ENCODE assay signal across 27 mouse cellular contexts in genomic region chr19:32332779-32333460, GRCm38 (mm10). TPM values are rescaled to one million over a fixed set of nuclear protein-coding genes. Genes with fewer than 3 reads are reported as not detected.
DNase-seq lines count a peak whose midpoint lies in the region; ATAC-seq and TF ChIP-seq lines count a peak whose summit lies in the region.
"Had no signal": no experiment of that assay in that cellular context is flagged by ENCODE, and none has a peak within 500 bp of the region (broad histone marks: within the 10 kb centered on the region; RNA-seq: fewer than 3 reads in every experiment).

No protein-coding gene starts in this region.

- H3K36me3 ChIP-seq in hindbrain, postnatal 0 days (ENCODE audit: insufficient read depth, low read length): no peaks in the 10 kb centered on the region
- no peaks in the 10 kb centered on the region for H3K36me3 ChIP-seq in hindbrain, embryonic 14.5 days (replicated peaks; ENCODE audit: control insufficient read depth, insufficient read depth)
- H3K36me3 ChIP-seq: embryonic facial prominence, embryonic 10.5 days; embryonic facial prominence, embryonic 15.5 days; forebrain, embryonic 12.5 days; heart, embryonic 15.5 days; hindbrain, embryonic 12.5 days; limb, embryonic 10.5 days; limb, embryonic 15.5 days; liver, embryonic 13.5 days; midbrain, embryonic 13.5 days; neural tube, embryonic 13.5 days had no signal

- 62% methylated on average over 17 of the region's 17 CpGs for WGBS in hindbrain, postnatal 0 days
- WGBS in hindbrain, embryonic 14.5 days: 87% methylated on average over 17 of the region's 17 CpGs

- 0 out of 2 replicates have a peak, but pooled peaks have one; percentile 29 for ATAC-seq in hindbrain, postnatal 0 days
- ATAC-seq in hindbrain, embryonic 14.5 days (ENCODE audit: low FRiP score): no peak
- no peak for ATAC-seq in CD4-positive, CD25-positive, alpha-beta regulatory T cell, adult 4 months
- ATAC-seq: activated CD4-positive, CD25-positive, alpha-beta regulatory T cell, adult 4 months; forebrain, postnatal 0 days; lung, postnatal 0 days; midbrain, embryonic 13.5 days had no signal

- H3K27ac ChIP-seq in hindbrain, postnatal 0 days: no peak overlapping the region
- H3K27ac ChIP-seq in hindbrain, embryonic 14.5 days: no peak overlapping the region
- H3K27ac ChIP-seq: embryonic facial prominence, embryonic 10.5 days; embryonic facial prominence, embryonic 15.5 days; forebrain, embryonic 12.5 days; heart, embryonic 15.5 days; hindbrain, embryonic 12.5 days; limb, embryonic 10.5 days; limb, embryonic 15.5 days; liver, embryonic 13.5 days; midbrain, embryonic 13.5 days; neural tube, embryonic 13.5 days had no signal

- no peak overlapping the region for H3K4me3 ChIP-seq in hindbrain, postnatal 0 days (ENCODE audit: low read length)
- H3K4me3 ChIP-seq in hindbrain, embryonic 14.5 days (replicated peaks; ENCODE audit: low read length): no peak overlapping the region
- H3K4me3 ChIP-seq: embryonic facial prominence, embryonic 10.5 days; embryonic facial prominence, embryonic 15.5 days; forebrain, embryonic 12.5 days; heart, embryonic 15.5 days; hindbrain, embryonic 12.5 days; limb, embryonic 10.5 days; limb, embryonic 15.5 days; liver, embryonic 13.5 days; midbrain, embryonic 13.5 days; neural tube, embryonic 13.5 days had no signal

- no peaks in the 10 kb centered on the region for H3K27me3 ChIP-seq in hindbrain, postnatal 0 days (ENCODE audit: insufficient read depth, low read length)
- no peaks in the 10 kb centered on the region for H3K27me3 ChIP-seq in hindbrain, embryonic 14.5 days (ENCODE audit: control insufficient read depth, insufficient read depth, low read length)
- H3K27me3 ChIP-seq: embryonic facial prominence, embryonic 15.5 days; forebrain, embryonic 12.5 days; heart, embryonic 15.5 days; hindbrain, embryonic 12.5 days; limb, embryonic 15.5 days; liver, embryonic 13.5 days; megakaryocyte, embryonic 14.5 days; midbrain, embryonic 13.5 days; neural tube, embryonic 13.5 days had no signal

- H3K4me1 ChIP-seq in hindbrain, postnatal 0 days (ENCODE audit: insufficient read depth, low read length): no peaks in the 10 kb centered on the region
- no peaks in the 10 kb centered on the region for H3K4me1 ChIP-seq in hindbrain, embryonic 14.5 days (replicated peaks; ENCODE audit: control insufficient read depth, insufficient read depth, low read length)
- H3K4me1 ChIP-seq: hindbrain, embryonic 12.5 days; midbrain, embryonic 13.5 days had no signal

- no peak overlapping the region for H3K9ac ChIP-seq in hindbrain, postnatal 0 days (replicated peaks; ENCODE audit: low read length)
- no peak overlapping the region for H3K9ac ChIP-seq in hindbrain, embryonic 14.5 days
- H3K9ac ChIP-seq: embryonic facial prominence, embryonic 15.5 days; forebrain, embryonic 12.5 days; forebrain, postnatal 0 days; heart, embryonic 15.5 days; hindbrain, embryonic 12.5 days; limb, embryonic 15.5 days; liver, embryonic 13.5 days; midbrain, embryonic 13.5 days; neural tube, embryonic 13.5 days had no signal

- H3K4me2 ChIP-seq in hindbrain, postnatal 0 days (ENCODE audit: low read depth, low read length): peak overlapping the region; percentile 29; the same call in 1 of the 2 replicates
- H3K4me2 ChIP-seq in hindbrain, embryonic 14.5 days (replicated peaks): no peak overlapping the region
- H3K4me2 ChIP-seq: embryonic facial prominence, embryonic 15.5 days; forebrain, embryonic 12.5 days; heart, embryonic 15.5 days; hindbrain, embryonic 12.5 days; limb, embryonic 15.5 days; liver, embryonic 13.5 days; midbrain, embryonic 13.5 days; neural tube, embryonic 13.5 days had no signal

- DNase-seq in hindbrain, postnatal 0 days (ENCODE audit: low spot score): no peak
- no peak for DNase-seq in hindbrain, embryonic 14.5 days (ENCODE audit: low spot score)
- peak; percentile 51 for DNase-seq in cerebellum, adult 11 months
- DNase-seq in cerebellum, adult 9-10 months: peak; percentile 80
- no peak for DNase-seq in adrenal gland, postnatal 14 days
- DNase-seq in spleen, postnatal 14 days (ENCODE audit: low spot score in 2 of 2): no peak
- DNase-seq: adrenal gland, adult 8-10 months; forebrain, postnatal 0 days; gastrocnemius, postnatal 14 days; kidney, adult 18-20 months; kidney, postnatal 36 days; liver, embryonic 13.5 days; lung, adult 18-20 months; lung, postnatal 4 days had no signal

- no peaks in the 10 kb centered on the region for H3K9me3 ChIP-seq in hindbrain, postnatal 0 days (ENCODE audit: low read length)
- no peaks in the 10 kb centered on the region for H3K9me3 ChIP-seq in hindbrain, embryonic 14.5 days (ENCODE audit: control insufficient read depth, low read length)
- H3K9me3 ChIP-seq: embryonic facial prominence, embryonic 10.5 days; embryonic facial prominence, embryonic 15.5 days; forebrain, embryonic 12.5 days; heart, embryonic 15.5 days; hindbrain, embryonic 12.5 days; limb, embryonic 10.5 days; limb, embryonic 15.5 days; liver, embryonic 13.5 days; megakaryocyte, embryonic 14.5 days; midbrain, embryonic 13.5 days; neural tube, embryonic 13.5 days had no signal

- TF ChIP-seq CTCF in hindbrain, postnatal 0 days (IDR thresholded peaks at IDR 0.05; ENCODE audit: low read depth): no peak

RNA-seq across cellular contexts. Expression of gene Sgms1, which starts 56.6 kb away (rescaled TPM):
- 30.9 and 32.5 TPM in 2 replicates for total RNA-seq in hindbrain, postnatal 0 days (2014; rRNA removed)
- polyA plus RNA-seq in hindbrain, postnatal 0 days (2015; fragmentation: Nextera tagmentation; extraction: Ambion mirVana): 23.2 and 23.3 TPM in 2 replicates
- polyA plus RNA-seq in hindbrain, embryonic 14.5 days (2014; fragmentation: Nextera tagmentation; extraction: Ambion mirVana): 18.4 and 19.2 TPM in 2 replicates
- total RNA-seq in adrenal gland, postnatal 14 days (2021): 62.6 and 75.9 TPM in 2 replicates
- 10 to 100 TPM; 42.2 to 48.0 TPM for polyA plus RNA-seq in CD4-positive, CD25-positive, alpha-beta regulatory T cell, adult 4 months (2017; shearing (Covaris generic))

Comparison
In these comparisons a context has a peak if more than half of its experiments do, and no peak if none do; other contexts are left out.
1. DNase-seq: peak in cerebellum, adult 11 months (single experiment) and cerebellum, adult 9-10 months (single experiment); none in hindbrain, postnatal 0 days (single experiment), hindbrain, embryonic 14.5 days (single experiment), adrenal gland, postnatal 14 days (single experiment) and spleen, postnatal 14 days (0 of 2).